Mouse (Mus musculus) limb, embryonic 11.5 days (tissue): ENCODE results near the gene Vbp1. TPM values are rescaled to one million over a fixed set of nuclear protein-coding genes. Genes with fewer than 3 reads are reported as not detected.
"Not testable (repeated sequence)": the region's sequence is repeated elsewhere in the genome, so short reads cannot be mapped to it uniquely, and the experiment has no call there.

Experiments
- ATAC-seq: fragments of 200-750 bp; cut with Nextera tagmentation; 2 replicates; pipeline ENCODE4 v1.8.0; 2017; ENCODE audit warnings: low read depth; ENCODE audit not compliant: insufficient number of reproducible peaks, low FRiP score, low TSS enrichment
- DNase-seq: peaks from one replicate; pipeline ENCODE4 v3.0.0-alpha.2; 2015; ENCODE audit warnings: low spot score
- H3K27ac ChIP-seq: fragments of 300-500 bp; sonication (generic); replicated peaks from 2 replicates; pipeline ENCODE4 v1.5.1; 2014; ENCODE audit warnings: low read depth, mild to moderate bottlenecking, low read length
- H3K27me3 ChIP-seq: fragments of 300-500 bp; sonication (generic); 2 replicates; pipeline ENCODE4 v1.6.1; 2014; ENCODE audit warnings: mild to moderate bottlenecking, low read length, mixed read lengths; ENCODE audit not compliant: control insufficient read depth, insufficient read depth
- H3K36me3 ChIP-seq: fragments of 300-500 bp; sonication (generic); 2 replicates; pipeline ENCODE4 v1.6.1; 2014; ENCODE audit warnings: mild to moderate bottlenecking, low read length, moderate library complexity, mixed read lengths; ENCODE audit not compliant: control insufficient read depth, insufficient read depth
- H3K4me1 ChIP-seq: fragments of 300-500 bp; sonication (generic); 2 replicates; pipeline ENCODE4 v1.6.1; 2014; ENCODE audit warnings: low read length, mixed read lengths; ENCODE audit not compliant: control insufficient read depth, insufficient read depth
- H3K4me2 ChIP-seq: fragments of 300-500 bp; sonication (generic); 2 replicates; pipeline ENCODE4 v1.6.1; 2014; ENCODE audit warnings: low read depth, mild to moderate bottlenecking, moderate library complexity; ENCODE audit not compliant: severe bottlenecking
- H3K4me3 ChIP-seq: fragments of 300-500 bp; sonication (generic); 2 replicates; pipeline ENCODE4 v1.5.1; 2014; ENCODE audit warnings: low read depth, low read length
- H3K9ac ChIP-seq: fragments of 300-500 bp; sonication (generic); 2 replicates; pipeline ENCODE4 v1.6.1; 2014; ENCODE audit warnings: mild to moderate bottlenecking, low read length
- H3K9me3 ChIP-seq: fragments of 300-500 bp; sonication (generic); 2 replicates; pipeline ENCODE4 v1.6.1; 2016; ENCODE audit warnings: low read length; ENCODE audit not compliant: control insufficient read depth
- WGBS: fragments of 180-500 bp; shearing (Covaris S2); extraction: QIAGEN DNeasy Blood & Tissue Kit; methylation state at CpG from one replicate; pipeline ENCODE4 v1.1.7; 2014; 5-methylcytosine and 5-hydroxymethylcytosine counted together
- polyA plus RNA-seq: library from polyadenylated mRNA; unstranded; fragments of >200 nt; fragmentation: Nextera tagmentation; extraction: Ambion mirVana; gene quantifications from 2 replicates; pipeline ENCODE4 v1.2.1, GENCODE M21; 2014

Vbp1 gene
- 163 and 169 TPM in 2 replicates for polyA plus RNA-seq

DNA sequence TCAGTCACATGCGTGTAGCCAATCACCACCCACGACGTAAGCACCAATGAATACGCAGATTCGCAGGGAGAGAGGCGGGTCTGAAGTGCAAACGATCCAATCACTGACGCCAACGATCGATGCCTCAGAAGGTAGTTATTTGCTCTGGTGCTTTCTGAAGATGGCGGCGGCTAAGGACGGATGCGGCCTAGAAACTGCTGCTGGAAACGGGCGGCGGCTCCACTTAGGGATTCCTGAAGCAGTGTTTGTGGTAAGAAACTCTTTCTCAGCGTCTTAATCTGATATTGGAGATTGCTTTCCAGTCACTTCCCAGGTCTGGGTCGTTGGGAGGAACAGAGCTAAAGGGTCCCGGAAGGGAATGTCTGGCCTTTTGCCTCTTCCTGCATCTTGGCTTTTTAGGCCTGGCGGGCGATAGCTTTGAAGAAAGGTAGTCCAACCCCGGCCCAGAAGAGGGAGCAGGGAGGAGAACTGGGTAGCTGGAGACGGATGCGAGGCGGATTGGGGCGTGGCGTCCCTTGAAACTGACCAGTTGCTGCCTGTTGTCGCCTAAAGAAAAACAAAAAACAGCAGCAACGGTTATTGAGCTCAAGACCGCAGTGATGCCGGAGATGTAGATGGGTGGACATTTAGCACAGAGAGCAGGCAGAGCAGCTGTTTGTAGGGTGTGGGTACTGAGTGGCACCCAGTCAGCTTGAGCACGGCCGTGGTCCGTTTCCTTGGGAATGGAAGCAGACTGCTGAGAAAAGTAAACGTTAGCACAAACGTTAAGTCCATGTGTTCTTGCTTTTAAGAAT lies at the start of gene Vbp1:
Gene Vbp1, plus strand, starts transcription at position 121 of the 794 bp plus-strand sequence.
- ATAC-seq (peak; percentile 98), DNase-seq (peak; percentile 80)
- Histone ChIP-seq H3K4me3 (peak within 1 kb of the TSS; percentile 45), H3K4me1 (no peaks in the 10 kb centered on the region), H3K9ac (peak within 1 kb of the TSS; percentile 63), H3K4me2 (peak within 1 kb of the TSS; percentile 20; the same call in 1 of the 2 replicates), H3K27ac (peak within 1 kb of the TSS; percentile 79), H3K36me3 (no peaks in the 10 kb centered on the region), H3K9me3 (no peaks in the 10 kb centered on the region), H3K27me3 (no peaks in the 10 kb centered on the region)
- 16% methylated on average over 37 of the region's 37 CpGs for WGBS

DNA sequence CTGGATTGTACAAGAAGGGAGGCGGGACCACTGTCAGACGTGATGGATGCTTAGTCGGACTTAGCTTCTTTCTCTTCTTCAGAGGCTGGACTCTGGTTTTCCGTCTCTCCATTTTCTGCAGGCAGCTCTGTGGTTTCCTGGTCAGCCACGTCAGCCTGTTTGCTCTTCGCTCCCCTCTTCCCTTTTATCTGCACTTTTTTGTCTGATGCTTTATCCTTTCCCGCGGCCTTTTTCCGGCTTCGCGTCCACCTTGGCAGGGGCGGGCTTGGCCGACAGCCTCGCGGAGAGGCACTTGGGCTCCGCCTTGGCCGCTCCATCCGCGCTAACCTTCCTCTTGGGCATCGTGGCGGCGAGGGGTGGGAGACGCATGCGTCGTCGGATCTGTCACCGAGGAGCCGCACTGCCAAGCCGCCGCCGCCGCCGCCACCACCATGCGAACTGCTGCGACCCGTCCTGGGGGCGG lies 38.9 kb upstream of the Vbp1 start:
- ATAC-seq (peak; percentile 91), DNase-seq (peak; percentile 71)
- not testable (repeated sequence) for H3K9me3 ChIP-seq, H3K4me1 ChIP-seq, H3K27ac ChIP-seq, H3K9ac ChIP-seq, H3K36me3 ChIP-seq, H3K27me3 ChIP-seq
- WGBS: 17% methylated on average over 37 of the region's 37 CpGs
- Histone ChIP-seq H3K4me3 (peak overlapping the region; percentile 8; the same call in 1 of the 2 replicates), H3K4me2 (peak overlapping the region; percentile 34)

- DNase-seq (no peak), ATAC-seq (no peak)
- H3K9me3 ChIP-seq: no peaks in the 10 kb centered on the region
- H3K4me2 ChIP-seq: no peak overlapping the region
- H3K4me1 ChIP-seq: no peaks in the 10 kb centered on the region
- no peak overlapping the region for H3K4me3 ChIP-seq
- no peaks in the 10 kb centered on the region for H3K36me3 ChIP-seq
- H3K27ac ChIP-seq: no peak overlapping the region
- H3K27me3 ChIP-seq: no peaks in the 10 kb centered on the region
- WGBS: 84% methylated on average over 1 of the region's 1 CpGs
- H3K9ac ChIP-seq: no peak overlapping the region
These were observed 24.2 kb upstream of the Vbp1 start for GRCm38 (mm10) chrX:75489886-75490285.

GRCm38 (mm10) chrX:75513787-75514178 lies 316 bp upstream of the Vbp1 start:
- no peaks in the 10 kb centered on the region for H3K4me1 ChIP-seq
- no peaks in the 10 kb centered on the region for H3K27me3 ChIP-seq
- no peak for DNase-seq
- H3K4me2 ChIP-seq: no peak overlapping the region; the same call in 1 of the 2 replicates
- 0 out of 2 replicates have a peak, but pooled peaks have one; percentile 8 for ATAC-seq
- H3K27ac ChIP-seq: no peak overlapping the region
- H3K4me3 ChIP-seq: no peak overlapping the region
- no peaks in the 10 kb centered on the region for H3K9me3 ChIP-seq
- 38% methylated on average over 3 of the region's 3 CpGs for WGBS
- no peaks in the 10 kb centered on the region for H3K36me3 ChIP-seq
- no peak overlapping the region for H3K9ac ChIP-seq

DNA sequence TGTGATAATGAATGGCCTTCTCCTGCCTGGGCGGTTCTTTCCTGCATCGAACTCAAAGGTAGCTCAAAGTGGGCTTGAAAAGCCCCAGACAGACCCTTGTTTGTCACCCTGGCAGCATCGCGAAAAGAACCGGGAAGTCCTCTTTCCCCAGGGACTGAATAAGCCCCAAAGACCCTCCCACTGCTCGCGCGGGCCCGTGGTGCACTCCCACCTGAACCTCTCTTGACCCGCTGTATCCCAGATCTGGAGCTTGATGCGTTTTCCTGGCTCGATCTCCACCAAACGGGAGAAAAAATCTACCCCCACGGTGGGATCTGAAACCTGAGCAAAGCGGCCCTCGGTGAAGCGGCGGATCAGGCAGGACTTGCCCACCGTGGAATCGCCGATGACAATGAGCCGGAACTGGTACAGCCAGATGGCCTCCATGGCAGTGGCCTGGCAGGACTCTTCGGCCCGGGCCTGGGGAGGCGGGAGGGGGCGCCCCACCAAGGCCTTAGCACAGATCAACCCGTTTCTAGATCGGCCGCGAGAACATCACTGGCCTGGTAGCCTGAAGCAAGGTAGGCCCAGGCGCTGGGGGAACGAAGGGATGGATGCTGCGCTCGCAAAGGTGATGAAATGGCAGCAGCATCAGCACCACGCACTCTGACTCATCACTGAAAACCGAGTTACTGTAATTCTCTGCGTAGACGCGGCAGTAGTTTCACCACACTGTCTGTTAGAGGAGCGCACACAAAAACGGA lies 63.7 kb downstream of the Vbp1 start, which contains the start of gene Rab39b:
Gene Rab39b, minus strand, starts transcription at position 650 of the 743 bp plus-strand sequence.
- H3K4me2 ChIP-seq: peak within 1 kb of the TSS; percentile 40
- no peak within 1 kb of the TSS for H3K27ac ChIP-seq
- no peaks in the 10 kb centered on the region for H3K9me3 ChIP-seq
- 12% methylated on average over 41 of the region's 41 CpGs for WGBS
- H3K4me3 ChIP-seq: peak within 1 kb of the TSS; percentile 47
- H3K9ac ChIP-seq: peak within 1 kb of the TSS; percentile 58
- peak; percentile 54 for DNase-seq
- H3K36me3 ChIP-seq: no peaks in the 10 kb centered on the region
- ATAC-seq: peak; percentile 73; the same call in 1 of the 2 replicates
- H3K4me1 ChIP-seq: no peaks in the 10 kb centered on the region
- no peaks in the 10 kb centered on the region for H3K27me3 ChIP-seq

- DNase-seq: no peak
- Histone ChIP-seq H3K27ac (no peak overlapping the region), H3K4me2 (no peak overlapping the region), H3K9ac (no peak overlapping the region), H3K36me3 (no peaks in the 10 kb centered on the region), H3K4me1 (no peaks in the 10 kb centered on the region), H3K27me3 (no peaks in the 10 kb centered on the region), H3K9me3 (no peaks in the 10 kb centered on the region), H3K4me3 (no peak overlapping the region)
- 91% methylated on average over 2 of the region's 2 CpGs for whole genome bisulfite sequencing
- ATAC-seq: no peak
These were observed 64.4 kb downstream of the Vbp1 start for GRCm38 (mm10) chrX:75578539-75578938.

Other genes starting within 250 kb of the Vbp1 start
- 46.9 and 54.6 TPM in 2 replicates for gene Fundc2, start 131.9 kb upstream of the Vbp1 start, polyA plus RNA-seq
- gene F8, start 131.7 kb upstream of the Vbp1 start, polyA plus RNA-seq: 1.2 and 1.6 TPM in 2 replicates
- 16.3 and 17.0 TPM in 2 replicates for gene Cmc4, start 97.7 kb upstream of the Vbp1 start, polyA plus RNA-seq
- gene Mtcp1, start 97.7 kb upstream of the Vbp1 start, polyA plus RNA-seq: 10.2 and 12.3 TPM in 2 replicates
- gene Brcc3, start 97.7 kb upstream of the Vbp1 start, polyA plus RNA-seq: 72.7 and 74.8 TPM in 2 replicates
- gene Rab39b, start 63.9 kb downstream of the Vbp1 start, polyA plus RNA-seq: 3.9 and 4.8 TPM in 2 replicates